Mouse (Mus musculus) midbrain, embryonic 12.5 days (tissue): ENCODE data around the gene Gstm1. TPM values are rescaled to one million over a fixed set of nuclear protein-coding genes. Genes with fewer than 3 reads are reported as not detected.

Experiments
- polyA plus RNA-seq: library from polyadenylated mRNA; unstranded; fragments of >200 nt; fragmentation: Nextera tagmentation; extraction: Ambion mirVana; gene quantifications from 2 replicates; pipeline ENCODE4 v1.2.1, GENCODE M21; 2016

Gene Gstm1
- polyA plus RNA-seq, 1 experiment from 2014 or later, result 22.5 TPM

Other genes with a start within 250 kb of the Gstm1 start
- gene Eps8l3, start 140.7 kb downstream of the Gstm1 start, polyA plus RNA-seq, result not detected in 2 replicates
- 219 and 231 TPM in 2 replicates for gene Gstm5, start 122.2 kb downstream of the Gstm1 start, polyA plus RNA-seq
- gene Gstm7, start 86.2 kb downstream of the Gstm1 start, polyA plus RNA-seq, result 72.7 and 79.8 TPM in 2 replicates
- 10.0 and 12.2 TPM in 2 replicates for gene Gstm6, start 74.2 kb downstream of the Gstm1 start, polyA plus RNA-seq
- gene Gstm3, start 48.7 kb downstream of the Gstm1 start, polyA plus RNA-seq, result not detected in 2 replicates
- gene Gstm2, start 31.5 kb downstream of the Gstm1 start, polyA plus RNA-seq, result 10.5 and 15.6 TPM in 2 replicates
- 12.6 and 13.5 TPM in 2 replicates for gene Gstm4, start 26.9 kb upstream of the Gstm1 start, polyA plus RNA-seq
- gene Ampd2, start 68.7 kb upstream of the Gstm1 start, polyA plus RNA-seq, result 50.7 and 51.5 TPM in 2 replicates
- 0.41 and 0.50 TPM in 2 replicates for gene Gnat2, start 74.8 kb upstream of the Gstm1 start, polyA plus RNA-seq
- gene Gnai3, start 128.2 kb upstream of the Gstm1 start, polyA plus RNA-seq, result 189 and 199 TPM in 2 replicates
- gene Gpr61, start 136.9 kb upstream of the Gstm1 start, polyA plus RNA-seq, result 0.80 and 1.0 TPM in 2 replicates
- 7.5 and 9.3 TPM in 2 replicates for gene Amigo1, start 168.4 kb upstream of the Gstm1 start, polyA plus RNA-seq
- gene Cyb561d1, start 183.2 kb upstream of the Gstm1 start, polyA plus RNA-seq, result 5.6 TPM in 2 replicates
- gene Atxn7l2, start 193.0 kb upstream of the Gstm1 start, polyA plus RNA-seq, result 28.9 and 29.8 TPM in 2 replicates
- 1.3 and 2.0 TPM in 2 replicates for gene Sypl2, start 208.7 kb upstream of the Gstm1 start, polyA plus RNA-seq
- gene Psma5, start 239.0 kb upstream of the Gstm1 start, polyA plus RNA-seq, result 220 and 232 TPM in 2 replicates